Mouse (Mus musculus) thymus, postnatal 4 days (tissue): ENCODE measurements around the gene S100a14.

ENCODE experiments used
- DNase-seq: peaks from one replicate; pipeline ENCODE4 v3.0.0; 2021

The S100a14 gene

DNA sequence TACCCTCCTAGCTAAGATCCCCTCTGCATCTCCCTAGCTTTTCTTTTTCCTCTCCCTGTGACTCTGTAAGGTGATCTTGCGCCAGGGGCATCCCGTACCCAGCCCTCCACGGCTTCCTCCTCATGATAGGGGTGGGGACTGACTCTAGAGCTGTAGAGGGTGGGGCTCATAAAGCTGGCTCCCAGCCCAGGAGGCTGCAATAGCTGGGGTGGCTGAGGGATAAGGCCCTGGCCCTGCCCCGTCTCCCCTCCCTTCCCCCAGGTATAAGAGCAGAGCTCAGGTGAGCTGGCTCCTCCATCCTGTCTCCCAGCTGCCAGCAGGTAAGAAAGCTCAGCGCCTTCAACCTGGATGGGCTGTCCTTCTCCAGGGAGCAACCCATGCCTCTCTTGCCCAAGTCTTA lies at the start of gene S100a14:
S100a14 (plus strand) TSS at position 277 of the 400 bp plus-strand sequence.
- DNase-seq = no peak

DNA sequence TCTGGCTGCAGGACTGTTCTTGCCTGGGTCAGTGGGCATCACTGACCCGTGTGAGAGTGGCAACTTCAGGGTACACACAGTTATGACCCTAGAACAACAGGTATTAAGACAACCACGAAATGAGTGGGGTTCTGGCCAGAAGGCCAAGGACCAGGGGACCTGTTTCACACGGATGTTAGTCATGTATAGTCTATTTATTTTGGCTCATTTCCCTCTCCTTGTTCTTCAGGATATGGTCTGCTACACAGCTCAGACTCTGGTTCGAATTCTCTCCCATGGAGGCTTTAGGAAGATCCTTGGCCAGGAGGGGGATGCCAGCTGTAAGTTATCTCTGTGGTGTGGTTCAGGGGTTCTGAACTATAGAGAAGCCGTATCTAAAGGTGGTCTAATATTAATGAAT lies 39.7 kb upstream of the S100a14 start:
- no peak for DNase-seq

DNA sequence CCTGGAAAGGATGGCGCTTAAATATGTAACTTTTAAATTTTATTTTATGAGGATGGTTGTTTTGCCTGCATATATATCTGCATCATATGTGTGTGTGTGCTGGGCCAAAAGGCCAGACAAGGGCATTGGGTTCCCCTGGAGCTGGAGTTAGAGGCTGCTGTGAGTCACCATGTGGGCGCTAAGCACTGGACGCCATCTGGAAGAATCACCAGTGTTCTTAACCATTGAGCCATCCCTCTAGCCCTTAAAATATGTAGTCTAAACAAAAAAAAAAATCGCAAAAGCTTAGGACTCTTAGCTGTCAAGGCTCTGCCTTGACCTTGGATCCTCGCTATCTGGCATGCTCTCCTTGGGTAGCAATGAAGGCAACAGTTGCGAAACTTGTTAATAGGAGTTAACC lies 38.1 kb upstream of the S100a14 start:
- no peak for DNase-seq

- DNase-seq = peak; percentile 98
Measured at GRCm38 (mm10) chr3:90490696-90491256, 35.9 kb upstream of the S100a14 start, which contains the start of gene Snapin. Gene Snapin, minus strand, starts transcription at chr3:90491033.

GRCm38 (mm10) chr3:90491350-90491749 lies 35.3 kb upstream of the S100a14 start:
- DNase-seq = peak; percentile 48

GRCm38 (mm10) chr3:90493831-90494540 lies 32.7 kb upstream of the S100a14 start:
- no peak for DNase-seq

DNA sequence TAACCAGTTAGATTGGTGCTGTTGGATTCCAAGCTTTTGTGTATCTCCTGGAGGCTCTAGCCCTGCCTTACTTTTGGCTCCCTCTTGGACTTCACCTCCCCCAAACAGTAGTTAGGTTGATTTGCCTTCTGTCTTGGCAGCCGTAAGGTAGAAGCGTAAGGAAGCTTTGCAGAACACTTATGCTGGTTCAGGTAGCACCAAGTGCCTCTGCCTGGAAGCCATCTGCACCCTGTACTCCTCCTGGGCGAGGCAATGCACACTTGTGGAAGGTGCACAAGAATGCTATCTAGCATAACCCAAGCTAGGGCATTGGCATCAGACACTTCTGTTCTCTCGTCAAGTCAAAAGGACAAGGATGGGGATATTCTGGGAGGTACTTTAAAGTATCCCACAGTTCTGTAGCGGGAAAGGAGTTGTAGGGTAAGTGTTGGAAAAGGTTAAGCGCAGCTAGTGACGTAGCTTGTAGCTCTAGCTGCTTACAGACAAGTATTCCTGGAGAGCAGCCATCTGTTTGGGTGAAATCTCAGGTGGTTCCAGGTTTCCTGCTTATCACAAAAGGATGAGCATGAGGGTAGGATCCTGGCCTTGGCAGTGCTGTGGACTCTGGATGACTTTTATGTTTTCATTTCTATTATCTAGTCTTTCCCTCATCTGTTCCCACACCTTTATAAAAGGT lies 30.7 kb upstream of the S100a14 start:
- no peak for DNase-seq

GRCm38 (mm10) chr3:90497597-90497996 lies 29.1 kb upstream of the S100a14 start:
- DNase-seq = no peak

- DNase-seq = no peak
Measured at GRCm38 (mm10) chr3:90503444-90503843, 23.2 kb upstream of the S100a14 start.

- DNase-seq = no peak
Measured at GRCm38 (mm10) chr3:90505216-90505615, 21.4 kb upstream of the S100a14 start.

DNA sequence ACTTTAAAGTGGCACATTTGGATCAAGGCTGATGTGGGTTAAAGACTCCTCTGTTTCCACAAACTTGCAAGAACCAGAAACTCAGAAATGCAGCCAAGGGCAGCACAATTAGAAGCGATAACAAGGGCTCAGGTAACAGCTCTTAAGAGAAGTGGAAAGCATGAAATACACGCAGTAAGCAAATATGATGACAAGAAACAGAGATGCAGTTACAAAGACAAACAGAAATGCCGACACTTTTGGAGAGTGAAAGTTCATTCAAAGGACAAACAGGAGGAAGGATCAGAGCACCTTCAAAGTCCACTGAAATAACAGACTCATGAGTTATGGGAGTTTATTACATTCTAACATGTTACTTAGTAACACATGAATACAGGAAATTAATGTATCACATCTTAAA lies 20.3 kb upstream of the S100a14 start:
- no peak for DNase-seq

GRCm38 (mm10) chr3:90508287-90508949 lies 18.2 kb upstream of the S100a14 start:
- no peak for DNase-seq

DNA sequence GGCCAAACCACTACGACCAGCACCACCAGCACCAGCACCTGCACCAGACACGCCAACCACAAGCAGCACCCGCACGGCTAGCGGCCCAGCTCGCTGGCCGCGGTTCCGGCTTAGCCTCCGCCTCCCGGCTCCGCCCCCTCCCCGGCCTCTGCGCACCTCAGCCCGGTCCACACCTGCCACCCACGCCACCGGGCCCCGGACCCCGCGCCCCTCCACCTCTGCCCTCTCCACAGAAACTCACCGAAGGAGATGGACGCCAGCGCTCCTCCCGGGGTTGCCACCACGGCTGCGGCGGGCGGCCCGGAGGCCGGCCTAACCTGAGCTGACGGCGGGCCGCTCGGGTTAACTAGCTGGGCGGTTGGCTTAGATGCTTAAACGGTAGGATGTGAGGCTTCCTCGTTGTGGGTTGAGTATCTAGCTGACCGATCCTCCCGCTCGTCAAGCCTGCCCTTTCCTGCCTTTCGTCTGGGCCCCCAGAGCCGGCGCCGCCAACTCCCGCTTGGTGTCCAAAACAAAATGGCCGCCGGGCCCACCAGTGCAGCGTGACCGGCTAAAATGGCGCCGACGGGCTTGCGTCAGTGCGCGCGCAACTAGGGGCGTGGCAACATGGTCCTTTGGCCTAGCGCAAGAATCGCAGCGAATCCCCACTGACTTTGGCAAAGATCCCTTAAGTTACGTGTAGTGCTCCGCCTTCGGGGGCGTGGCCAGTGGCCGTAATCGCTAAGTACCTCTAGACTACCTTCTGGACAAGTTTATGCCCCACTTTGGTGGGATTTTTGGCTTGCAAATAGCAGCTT lies 17.5 kb upstream of the S100a14 start, which contains the start of gene Chtop:
Chtop (minus strand) TSS at position 549 of the 797 bp plus-strand sequence.
- peak; percentile 100 for DNase-seq

DNA sequence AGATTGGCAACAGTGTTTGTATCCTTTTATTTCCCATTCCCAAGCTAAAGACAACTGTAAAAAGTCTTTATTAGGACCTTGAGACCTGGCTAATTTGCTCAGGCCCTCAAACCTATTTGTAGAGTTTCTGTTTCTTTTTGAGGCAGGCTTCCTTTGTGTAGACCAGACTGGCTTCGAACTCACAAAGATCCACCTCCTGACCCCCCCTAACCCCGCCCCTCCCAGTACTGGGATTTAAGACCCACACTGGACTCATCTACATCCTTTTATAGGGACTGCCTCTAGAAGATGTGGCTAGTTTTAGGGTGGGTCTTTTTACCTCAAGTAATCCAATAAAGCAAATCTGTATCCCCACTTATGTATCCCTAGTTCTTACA lies 16.9 kb upstream of the S100a14 start:
- no peak for DNase-seq

- DNase-seq = no peak
Measured at GRCm38 (mm10) chr3:90512276-90512675, 14.4 kb upstream of the S100a14 start.

DNA sequence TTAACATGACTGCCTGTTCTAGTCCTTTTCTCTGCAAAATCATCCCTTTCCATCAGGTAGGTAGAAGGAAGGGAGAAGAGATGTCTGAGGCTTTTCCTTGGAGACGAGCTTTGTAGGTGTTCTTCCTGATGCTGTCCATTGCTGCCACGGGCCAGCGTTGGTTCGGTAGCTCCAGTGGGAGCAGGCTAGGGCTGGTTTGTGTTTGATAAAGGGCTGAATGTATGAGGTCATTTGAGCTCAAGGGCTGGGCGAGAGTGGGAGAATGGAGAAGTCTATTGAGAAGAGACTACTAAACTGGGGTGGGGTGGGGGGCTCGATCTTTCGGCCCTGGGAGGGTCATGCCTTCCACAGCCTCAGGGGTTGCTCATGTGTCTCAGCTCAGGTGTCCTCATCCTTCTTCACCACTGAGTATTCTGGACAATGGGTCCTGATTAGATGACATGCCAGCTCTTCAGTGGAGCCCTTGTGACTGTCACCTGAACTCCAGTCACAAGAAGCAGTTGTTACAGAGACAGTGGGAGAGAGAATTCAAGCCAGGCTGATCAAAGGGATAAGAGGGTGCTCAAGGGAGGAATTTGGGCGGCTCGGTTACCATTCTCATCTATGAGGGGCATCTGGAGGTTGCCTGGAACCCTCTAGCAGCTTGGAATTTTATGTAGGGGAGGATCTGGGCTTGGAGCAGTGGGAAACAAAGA lies 13.6 kb upstream of the S100a14 start:
- DNase-seq = no peak

GRCm38 (mm10) chr3:90513796-90514590 lies 12.7 kb upstream of the S100a14 start, which contains the start of the genes S100a1 and S100a13:
Gene S100a1, minus strand, starts transcription at chr3:90514392.
Gene S100a13, plus strand, starts transcription at chr3:90514435.
- DNase-seq = peak; percentile 41

DNA sequence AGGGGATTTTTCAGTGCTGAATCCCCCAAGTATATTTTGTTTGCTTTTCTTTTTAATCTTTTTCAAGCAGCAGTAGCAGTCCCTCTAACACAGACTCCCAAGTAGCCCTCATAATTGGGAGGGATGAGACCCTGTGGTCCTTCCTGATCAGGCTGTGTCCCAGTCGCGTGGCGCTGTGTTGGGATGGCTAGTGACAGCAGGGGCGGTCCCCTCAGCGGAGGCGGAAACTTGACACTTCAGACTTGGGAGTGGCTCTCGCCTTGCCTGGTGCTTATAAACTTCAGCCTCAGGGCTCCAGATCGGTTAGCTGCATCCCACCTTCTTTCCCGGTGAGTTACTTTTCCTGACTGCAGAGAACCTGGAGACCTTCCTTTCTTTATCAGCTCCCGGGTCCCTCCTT lies 12.0 kb upstream of the S100a14 start:
- DNase-seq = peak; percentile 75

DNA sequence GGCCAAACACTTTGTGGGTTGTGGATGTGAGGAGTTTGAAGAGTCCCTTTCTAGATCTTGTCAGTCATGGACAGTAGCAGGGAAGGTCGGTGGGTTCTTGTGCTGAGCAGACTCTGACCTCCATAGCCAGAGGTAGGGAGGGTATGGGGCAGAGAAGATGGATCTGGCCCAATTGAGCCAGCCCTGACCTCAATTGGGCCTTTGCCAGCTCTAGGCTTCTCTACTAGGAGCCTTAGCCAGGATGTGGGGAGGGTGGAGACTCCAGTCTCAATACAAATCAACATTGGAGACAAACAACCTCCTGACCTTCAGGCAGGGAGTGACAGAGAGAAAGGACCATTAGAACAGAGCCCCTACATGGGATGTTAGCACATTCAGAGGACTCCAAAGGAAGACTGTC lies 11.4 kb upstream of the S100a14 start:
- no peak for DNase-seq

GRCm38 (mm10) chr3:90515789-90516188 lies 10.9 kb upstream of the S100a14 start:
- no peak for DNase-seq

- DNase-seq = no peak
Measured at GRCm38 (mm10) chr3:90517711-90518110, 8.9 kb upstream of the S100a14 start.
